Mouse (Mus musculus) ovary, postnatal 10 days (tissue): ENCODE results near the gene Serpine3.
"Not testable (repeated sequence)": the region's sequence is repeated elsewhere in the genome, so short reads cannot be mapped to it uniquely, and the experiment has no call there.

Experiments
- DNase-seq: peaks from one replicate; pipeline ENCODE4 v3.0.0; 2022; ENCODE audit warnings: low spot score

The Serpine3 gene

GRCm38 (mm10) chr14:62663367-62663766 is at the start of gene Serpine3:
Serpine3 (plus strand) TSS chr14:62663667.
- DNase-seq, result no peak

DNA sequence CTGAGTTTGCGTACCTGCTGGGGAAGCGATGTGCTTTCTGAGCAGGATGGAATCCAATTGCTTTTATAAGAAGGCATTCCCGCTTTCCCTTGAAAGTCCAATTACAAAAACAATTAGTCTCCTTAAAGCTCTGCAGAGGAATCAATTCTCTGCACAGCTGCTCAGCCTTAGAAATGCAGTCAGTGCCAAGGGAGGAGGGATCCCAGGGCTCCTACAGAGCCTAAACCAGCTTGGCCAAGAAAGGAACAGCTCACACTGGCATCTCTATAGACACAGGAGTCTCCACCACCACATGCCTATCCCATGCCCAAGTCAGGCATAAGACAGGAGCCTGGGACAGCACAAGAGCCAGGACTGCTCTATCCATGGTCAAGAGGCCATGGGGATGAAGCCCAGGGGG is 41.1 kb upstream of the Serpine3 start:
- DNase-seq, result no peak

DNA sequence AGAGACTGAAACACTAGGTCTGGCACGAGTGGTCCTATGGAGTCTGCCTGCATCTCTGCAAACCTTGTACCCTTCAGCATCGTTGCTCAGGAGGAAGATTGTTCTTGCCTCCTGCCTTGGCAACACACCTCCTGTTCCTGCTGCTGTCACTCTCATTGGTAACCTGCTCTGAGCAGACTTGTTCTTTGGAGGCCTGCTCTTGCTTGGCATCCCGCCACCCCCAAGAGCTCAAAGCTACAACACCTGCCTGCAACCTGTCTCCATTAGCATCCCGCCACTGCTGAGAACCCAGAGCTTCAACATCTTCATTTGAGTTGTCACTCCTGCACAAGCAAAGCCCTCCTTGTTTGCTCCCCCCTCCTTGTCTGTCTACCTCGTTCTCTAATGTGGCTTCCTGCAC is 35.5 kb upstream of the Serpine3 start:
- DNase-seq, result no peak

- no peak for DNase-seq
Observed at GRCm38 (mm10) chr14:62637436-62638344, 25.8 kb upstream of the Serpine3 start.

- no peak for DNase-seq
Observed at GRCm38 (mm10) chr14:62638345-62638702, 25.1 kb upstream of the Serpine3 start.

GRCm38 (mm10) chr14:62639111-62639510 is 24.4 kb upstream of the Serpine3 start:
- no peak for DNase-seq

GRCm38 (mm10) chr14:62639551-62639950 is 23.9 kb upstream of the Serpine3 start:
- DNase-seq, result no peak

- DNase-seq, result no peak
Observed at GRCm38 (mm10) chr14:62640396-62640795, 23.1 kb upstream of the Serpine3 start.

DNA sequence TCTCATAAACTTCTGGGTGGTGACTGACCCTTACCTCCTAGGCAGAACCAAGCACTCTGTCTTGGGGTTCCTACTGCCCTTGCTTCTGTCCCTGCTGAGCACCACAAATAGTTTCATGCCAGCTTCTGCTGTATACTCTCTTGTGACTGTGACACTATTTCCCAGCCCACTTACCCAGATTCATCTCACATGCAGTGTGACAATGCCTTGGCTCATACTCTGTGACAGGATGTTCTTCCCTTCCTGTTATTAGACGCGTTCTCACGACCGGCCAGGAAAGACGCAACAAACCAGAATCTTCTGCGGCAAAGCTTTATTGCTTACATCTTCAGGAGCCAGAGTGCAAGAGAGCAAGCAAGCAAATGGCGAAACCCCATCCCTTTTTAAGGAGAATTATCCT is 21.1 kb upstream of the Serpine3 start:
- not testable (repeated sequence) for DNase-seq

DNA sequence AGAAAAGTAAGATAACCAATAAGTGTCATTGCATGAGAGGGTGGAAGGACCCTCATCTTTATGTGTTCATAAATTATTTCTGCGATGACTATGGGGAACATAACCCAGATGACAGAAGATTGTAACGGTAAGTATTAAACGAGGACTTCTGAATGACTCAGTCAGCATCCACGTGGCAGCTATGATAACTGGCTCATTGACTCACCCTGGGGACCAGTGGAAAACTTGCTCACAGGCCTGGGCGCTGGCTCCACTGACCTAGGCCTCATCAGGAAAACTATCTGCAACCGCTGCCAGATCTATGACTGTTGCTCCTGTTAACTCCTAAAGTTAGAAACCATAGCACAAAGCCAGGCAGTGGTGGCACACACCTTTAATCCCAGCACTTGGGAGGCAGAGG is 15.1 kb upstream of the Serpine3 start:
- no peak for DNase-seq

DNA sequence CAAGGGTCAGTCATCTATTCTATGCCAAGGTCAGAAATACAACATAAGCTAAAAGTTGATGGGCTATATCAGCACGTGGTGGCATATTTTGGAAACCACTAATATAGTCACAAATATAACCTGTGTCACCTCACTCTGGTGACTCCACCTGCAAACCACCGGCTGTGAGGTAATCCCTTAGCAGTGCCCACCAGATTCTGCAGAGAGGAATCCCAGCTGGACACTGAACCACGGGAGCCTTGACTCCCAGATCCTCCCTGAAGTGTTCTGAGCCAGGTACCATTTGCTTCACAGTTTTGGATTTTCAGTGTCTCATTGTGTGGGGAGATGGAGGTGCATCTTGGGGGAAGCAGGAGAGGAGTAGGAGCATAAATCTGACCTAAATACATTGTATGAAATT is 13.1 kb upstream of the Serpine3 start:
- no peak for DNase-seq

DNA sequence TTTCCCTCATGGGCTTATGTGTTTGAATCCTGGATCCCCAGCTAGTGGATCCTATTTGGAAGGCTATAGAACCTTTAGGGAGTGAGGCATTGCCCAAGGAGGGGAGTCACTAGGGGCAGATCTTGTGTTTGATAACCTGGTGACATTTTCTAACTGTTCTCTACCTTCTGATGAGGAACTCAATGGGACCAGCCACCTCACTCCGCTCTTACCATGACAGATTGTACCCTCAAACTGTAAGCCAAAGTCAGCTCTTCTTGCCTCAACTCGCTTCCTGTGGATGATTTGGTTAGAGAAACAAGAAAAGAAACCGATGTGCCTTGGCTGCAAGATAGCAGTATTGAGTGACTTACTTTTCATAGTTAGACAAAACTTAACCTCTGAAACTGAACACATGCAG is 11.7 kb upstream of the Serpine3 start:
- DNase-seq, result no peak

GRCm38 (mm10) chr14:62655996-62656395 is 7.5 kb upstream of the Serpine3 start:
- DNase-seq, result no peak

DNA sequence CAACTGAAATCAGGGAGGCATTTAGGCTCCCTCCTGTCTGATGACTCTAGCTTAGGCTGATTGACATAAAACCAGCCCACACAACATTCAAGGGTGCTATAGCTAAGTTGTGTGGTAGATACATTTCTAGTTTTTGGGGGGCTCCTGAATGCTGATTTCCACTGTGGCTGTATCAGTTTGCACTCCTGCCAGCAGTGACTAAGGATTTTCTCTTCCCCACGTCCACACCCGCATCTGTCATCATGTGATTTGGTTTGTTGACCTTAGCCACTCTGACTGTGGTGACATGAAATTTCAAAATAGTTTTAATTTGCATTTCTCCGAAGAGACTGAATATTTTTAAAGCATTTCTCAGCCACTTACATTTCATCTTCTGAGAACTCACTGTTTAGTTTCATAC is 6.0 kb upstream of the Serpine3 start:
- DNase-seq, result no peak

GRCm38 (mm10) chr14:62662381-62662780 is 1.1 kb upstream of the Serpine3 start:
- no peak for DNase-seq

DNA sequence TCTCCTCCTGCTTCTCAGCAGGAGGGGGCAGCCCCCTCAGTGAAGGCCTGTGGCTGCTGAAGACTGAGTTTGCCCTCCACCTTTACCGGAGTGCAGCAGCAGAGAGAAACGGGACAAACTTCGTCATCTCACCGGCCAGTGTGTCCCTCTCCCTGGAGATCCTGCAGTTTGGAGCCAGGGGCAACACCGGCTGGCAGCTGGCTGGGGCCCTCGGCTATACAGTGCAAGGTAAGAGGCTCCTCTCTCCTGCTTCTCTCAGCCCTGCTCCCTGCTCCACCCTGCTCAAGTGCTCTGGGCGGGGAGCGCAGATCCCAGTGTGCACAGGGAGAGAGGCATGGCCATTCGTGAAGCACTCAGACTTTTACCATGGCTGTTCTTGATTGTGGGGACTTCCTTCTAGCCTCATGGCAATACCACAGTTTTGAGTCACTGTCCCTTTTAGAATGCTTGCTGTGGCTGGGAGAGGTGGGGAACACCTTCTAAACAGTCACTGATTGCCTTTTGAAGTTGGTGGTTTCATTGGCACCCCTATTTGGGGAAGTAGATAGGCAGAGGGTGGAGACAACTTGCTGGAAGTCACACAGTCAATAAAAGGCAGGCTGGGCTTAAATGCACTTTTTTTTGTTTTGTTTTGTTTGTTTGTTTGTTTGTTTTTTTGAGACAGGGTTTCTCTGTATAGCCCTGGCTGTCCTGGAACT is 1.7 kb downstream of the Serpine3 start:
- DNase-seq, result no peak

DNA sequence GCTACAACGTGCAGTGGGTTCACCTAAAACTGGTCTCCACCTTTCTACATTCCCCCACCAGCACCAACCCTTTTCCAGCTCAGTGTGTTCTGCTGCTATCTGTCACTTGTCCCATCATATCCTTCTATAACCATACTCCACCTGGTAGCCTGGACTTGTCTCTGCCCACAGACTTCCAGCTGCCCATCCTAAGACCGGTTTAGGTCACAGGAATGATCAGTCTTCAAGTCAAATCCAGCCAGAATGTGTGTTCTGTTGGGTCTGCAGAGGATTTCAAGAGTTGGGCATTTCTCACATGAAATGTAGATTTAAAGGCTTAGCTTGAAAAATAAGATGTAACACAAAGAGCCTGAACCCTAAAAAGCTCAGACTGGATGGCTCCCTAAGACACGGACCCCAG is 10.2 kb downstream of the Serpine3 start:
- no peak for DNase-seq

GRCm38 (mm10) chr14:62718161-62718560 is 54.7 kb downstream of the Serpine3 start:
- no peak for DNase-seq

- no peak for DNase-seq
Observed at GRCm38 (mm10) chr14:62721625-62722024, 58.2 kb downstream of the Serpine3 start.

DNA sequence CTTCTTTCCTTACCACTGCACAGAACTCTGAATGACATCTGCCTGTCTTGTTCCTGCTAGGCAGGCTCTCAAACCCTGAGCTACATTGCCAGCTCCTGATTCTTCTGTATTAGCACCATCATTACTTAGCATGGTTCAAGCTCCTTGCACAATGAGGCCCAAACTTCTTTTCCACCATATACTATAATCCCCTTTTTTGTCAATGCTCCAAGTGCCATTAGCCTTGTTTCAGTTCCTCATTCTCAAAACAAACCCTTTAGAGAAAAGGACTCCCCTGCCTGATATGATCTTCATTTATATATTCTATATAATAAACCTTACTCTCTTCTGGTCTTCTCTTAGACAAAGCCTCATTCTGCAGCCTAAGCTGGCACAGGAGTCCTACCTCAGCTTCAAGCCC is 61.1 kb downstream of the Serpine3 start:
- no peak for DNase-seq

- DNase-seq, result no peak
Observed at GRCm38 (mm10) chr14:62731902-62732301, 68.4 kb downstream of the Serpine3 start.

- DNase-seq, result no peak
Observed at GRCm38 (mm10) chr14:62733666-62734065, 70.2 kb downstream of the Serpine3 start.

DNA sequence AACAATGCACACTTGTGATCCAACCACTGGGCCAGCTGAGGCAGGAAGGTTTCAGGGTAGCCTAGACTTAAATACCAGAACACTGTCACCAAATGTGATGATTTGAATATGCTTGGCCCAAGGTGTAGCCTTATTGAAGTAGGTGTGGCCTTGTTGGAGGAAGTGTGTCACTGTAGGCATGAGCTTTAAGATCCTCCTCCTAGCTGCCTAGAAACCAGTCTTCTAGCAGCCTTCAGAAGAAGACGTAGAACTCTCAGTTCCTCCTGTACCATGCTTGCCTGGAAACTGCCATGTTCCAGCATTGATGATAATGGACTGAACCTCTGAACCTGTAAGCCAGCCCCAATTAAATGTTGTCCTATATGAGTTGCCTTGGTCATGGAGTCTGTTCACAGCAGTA is 72.2 kb downstream of the Serpine3 start:
- no peak for DNase-seq
